Mouse (Mus musculus) lung, adult 2 months (tissue): ENCODE measurements around the gene Nxt1.

ENCODE experiments used
- CTCF ChIP-seq: fragments of 200-500 bp; IDR thresholded peaks from 2 replicates; pipeline ENCODE4 v1.5.1; 2011; ENCODE audit warnings: mild to moderate bottlenecking, low read length, control low read depth; ENCODE audit not compliant: insufficient read depth
- POLR2A ChIP-seq: fragments of 200-500 bp; IDR thresholded peaks from 2 replicates; pipeline ENCODE4 v1.6.1; 2011; ENCODE audit warnings: low read depth, mild to moderate bottlenecking, control low read depth, low read length, borderline replicate concordance; ENCODE audit errors: extremely low read depth

GRCm38 (mm10) chr2:148624484-148624883 is 47.9 kb upstream of the Nxt1 start:
- TF ChIP-seq CTCF (no peak), POLR2A (no peak)
